Mouse (Mus musculus): Measurements from ENCODE around the gene Dars.

DNA sequence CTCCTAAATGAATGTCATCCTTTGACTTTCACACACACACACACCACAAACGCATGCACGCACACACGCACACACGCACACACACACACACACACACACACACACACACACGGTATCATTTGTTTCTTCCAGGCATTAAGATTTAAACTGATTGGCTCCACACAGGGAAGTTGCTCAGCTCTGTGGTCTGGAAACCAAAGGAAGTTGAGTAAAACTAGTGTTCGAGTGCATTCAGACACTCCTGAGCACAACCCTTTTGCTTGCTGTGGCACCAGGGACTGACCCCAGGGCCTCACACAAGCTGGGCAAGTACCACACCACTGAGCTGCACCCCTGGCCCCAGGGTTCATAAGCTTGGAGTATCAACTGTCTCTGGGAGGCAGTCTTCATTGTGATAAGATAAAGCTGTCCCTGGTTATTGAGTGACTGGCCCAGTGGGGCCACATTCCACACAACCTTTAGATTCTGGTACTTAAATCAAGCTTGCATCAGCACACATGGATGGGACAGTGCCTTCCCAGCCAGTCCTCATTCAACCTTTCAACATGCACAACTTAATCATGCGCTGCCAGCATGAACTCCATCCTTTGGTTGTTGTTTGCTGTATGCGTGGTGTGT, 94.0 kb downstream of the Dars start:
- no peak for TF ChIP-seq CTCF (IDR thresholded peaks at IDR 0.05; ENCODE audit: extremely low read depth, insufficient read depth, insufficient read length, insufficient replicate concordance)
- TF ChIP-seq POLR2A (IDR thresholded peaks at IDR 0.05; ENCODE audit: low read depth, low read length): no peak
